Mouse (Mus musculus) lung, postnatal 10 days (tissue): ENCODE data around the gene Cobll1.

Experiments
- DNase-seq: peaks from one replicate; pipeline ENCODE4 v3.0.0; 2021

Cobll1 gene

DNA sequence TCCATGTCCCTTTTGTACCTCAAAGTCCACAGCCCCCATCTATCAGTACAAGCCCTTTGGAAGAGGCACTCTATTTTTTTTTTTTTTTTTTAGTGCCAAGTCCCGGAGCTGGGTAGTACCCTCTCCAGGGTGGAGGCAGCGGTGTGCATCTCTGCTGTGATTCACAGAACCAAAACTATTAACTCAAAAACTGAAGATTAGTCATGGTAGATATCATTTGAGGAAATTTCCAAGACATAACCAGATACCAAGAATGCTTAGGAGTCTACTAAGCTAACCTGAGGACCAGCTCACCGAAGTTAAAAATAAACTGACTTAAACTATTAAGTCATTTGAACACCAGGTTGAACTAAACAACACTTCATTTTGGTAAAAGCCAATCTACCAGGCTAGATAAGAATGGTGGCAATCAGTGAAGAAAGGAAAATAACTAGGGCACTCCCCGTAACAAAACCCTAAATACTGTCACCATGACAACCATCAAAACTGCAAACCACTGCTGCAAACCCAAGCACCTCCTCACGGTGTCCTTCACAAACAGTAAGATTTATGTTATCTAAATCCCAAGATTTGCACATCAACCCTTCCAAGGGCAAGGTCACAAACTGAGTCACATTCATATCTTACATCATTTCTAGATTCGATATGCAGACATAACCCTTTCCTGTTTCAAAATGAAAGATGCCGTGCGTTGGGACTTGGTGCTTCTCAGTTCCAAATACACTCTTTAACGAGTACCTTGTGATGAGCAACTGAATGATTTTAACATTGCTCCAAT lies 43.8 kb downstream of the Cobll1 start:
- DNase-seq, result no peak

DNA sequence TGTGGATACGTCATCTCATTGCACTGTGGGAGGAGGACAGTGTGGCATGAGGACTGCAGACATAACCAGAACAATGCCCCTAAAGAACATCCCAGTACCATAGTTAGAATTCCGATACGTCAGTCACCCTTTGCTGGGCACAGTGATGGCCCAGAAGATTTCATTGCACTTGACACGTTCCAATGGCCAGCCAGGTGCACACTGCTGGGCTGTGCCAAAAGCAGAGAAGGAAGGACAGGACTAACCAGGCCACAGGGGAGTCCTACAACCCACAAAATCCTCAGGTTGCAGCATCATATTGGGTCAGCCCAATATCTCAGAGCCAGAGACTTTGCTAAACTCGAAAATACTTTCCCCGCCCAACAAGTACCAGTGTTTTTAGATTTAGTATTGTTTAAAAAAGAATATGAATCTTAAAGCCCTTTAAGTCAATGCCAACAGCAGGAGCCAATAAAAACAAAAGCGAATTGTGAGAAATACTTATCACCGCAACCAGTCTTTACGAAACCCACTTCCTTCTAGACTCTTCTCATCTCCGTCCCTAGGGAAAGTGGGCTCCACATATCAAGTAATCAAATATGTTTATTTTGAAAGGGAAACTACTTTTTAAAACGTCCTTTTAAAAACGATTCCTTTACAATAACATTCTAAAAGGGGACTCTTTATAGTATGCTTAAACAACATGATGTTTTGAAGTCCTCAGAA lies 46.0 kb downstream of the Cobll1 start:
- DNase-seq, result no peak

GRCm38 (mm10) chr2:65191398-65191797 lies 47.8 kb downstream of the Cobll1 start:
- DNase-seq, result peak; percentile 9

- DNase-seq, result peak; percentile 43
Observed at GRCm38 (mm10) chr2:65189346-65189745, 49.9 kb downstream of the Cobll1 start.

DNA sequence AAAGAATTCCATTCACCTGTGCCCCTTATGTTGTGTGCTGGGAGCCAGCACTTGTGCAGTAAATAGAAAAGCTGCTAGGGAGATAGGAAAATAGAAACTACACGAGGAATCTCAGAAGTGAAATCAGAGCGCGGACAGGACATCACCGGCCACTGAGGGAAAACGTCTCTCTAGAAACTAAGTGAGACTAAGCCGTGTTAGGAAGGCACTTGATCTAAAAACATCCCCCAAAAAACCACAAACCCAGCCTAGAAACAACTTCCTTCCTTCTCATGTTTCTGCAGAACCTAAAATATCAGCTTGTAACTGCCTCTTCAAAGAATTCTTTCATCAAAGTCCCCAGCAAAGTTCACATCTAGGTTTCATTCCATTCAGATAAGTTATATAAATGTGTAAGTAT lies 50.6 kb downstream of the Cobll1 start:
- DNase-seq, result no peak

GRCm38 (mm10) chr2:65187652-65188051 lies 51.6 kb downstream of the Cobll1 start:
- DNase-seq, result no peak

DNA sequence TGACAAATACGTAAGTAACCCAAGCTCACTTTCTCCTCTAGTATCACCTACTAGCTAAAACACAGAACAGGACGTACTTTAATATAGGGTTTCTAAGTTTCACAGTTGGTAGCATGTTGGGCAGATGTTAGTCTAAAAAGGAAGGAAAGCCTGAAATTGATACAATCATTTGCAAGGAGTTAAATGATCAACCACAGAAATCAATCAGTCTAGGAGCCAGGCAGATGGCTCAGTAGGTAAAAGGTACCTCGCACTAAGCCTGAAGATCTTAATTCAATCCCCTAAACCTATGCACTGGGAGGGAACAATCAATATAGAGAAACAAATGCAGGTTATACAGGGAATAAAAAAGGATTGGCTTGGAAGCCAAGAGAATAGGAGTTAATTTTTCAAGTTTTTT lies 52.0 kb downstream of the Cobll1 start:
- no peak for DNase-seq

GRCm38 (mm10) chr2:65182747-65183146 lies 56.5 kb downstream of the Cobll1 start:
- DNase-seq, result no peak

DNA sequence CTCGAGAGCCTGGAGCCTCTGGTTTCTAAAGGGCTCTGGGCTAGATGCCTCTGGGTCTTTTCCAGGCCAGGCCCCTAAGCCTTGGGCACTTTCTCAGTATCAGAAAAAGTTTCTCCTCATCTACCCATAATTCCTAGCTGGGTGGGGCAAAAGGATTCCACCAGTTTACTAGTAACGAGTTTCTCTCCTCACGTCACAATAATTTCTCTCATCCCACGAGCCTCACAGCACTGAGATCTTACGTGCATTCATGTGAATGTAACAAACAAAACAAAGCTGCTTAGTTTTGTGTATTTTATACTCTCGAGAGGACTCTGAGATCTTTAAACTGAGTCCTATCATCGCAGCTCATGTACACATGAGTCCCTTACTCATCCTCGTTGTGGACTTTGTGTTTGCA lies 57.5 kb downstream of the Cobll1 start:
- DNase-seq, result no peak

- DNase-seq, result peak; percentile 11
Observed at GRCm38 (mm10) chr2:65181066-65181716, 58.0 kb downstream of the Cobll1 start.

- no peak for DNase-seq
Observed at GRCm38 (mm10) chr2:65175645-65176044, 63.6 kb downstream of the Cobll1 start.

DNA sequence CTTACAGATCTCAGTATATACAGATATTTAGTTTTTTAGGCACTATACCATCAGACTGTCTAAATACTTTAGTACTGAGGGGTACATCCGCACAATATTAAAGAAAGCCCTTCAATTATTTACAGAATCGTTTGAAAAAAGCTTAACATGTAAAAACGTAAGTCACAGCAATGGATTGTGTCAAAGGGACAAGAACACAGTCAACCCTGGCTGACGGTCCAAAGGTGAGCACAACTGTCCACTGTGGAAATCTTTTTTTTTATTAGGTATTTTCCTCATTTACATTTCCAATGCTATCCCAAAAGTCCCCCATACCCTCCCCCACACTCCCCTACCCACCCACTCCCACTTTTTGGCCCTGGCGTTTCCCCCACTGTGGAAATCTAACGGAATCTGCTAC lies 67.1 kb downstream of the Cobll1 start:
- DNase-seq, result no peak

- no peak for DNase-seq
Observed at GRCm38 (mm10) chr2:65171516-65171915, 67.7 kb downstream of the Cobll1 start.

GRCm38 (mm10) chr2:65170693-65171456 lies 68.3 kb downstream of the Cobll1 start:
- no peak for DNase-seq

DNA sequence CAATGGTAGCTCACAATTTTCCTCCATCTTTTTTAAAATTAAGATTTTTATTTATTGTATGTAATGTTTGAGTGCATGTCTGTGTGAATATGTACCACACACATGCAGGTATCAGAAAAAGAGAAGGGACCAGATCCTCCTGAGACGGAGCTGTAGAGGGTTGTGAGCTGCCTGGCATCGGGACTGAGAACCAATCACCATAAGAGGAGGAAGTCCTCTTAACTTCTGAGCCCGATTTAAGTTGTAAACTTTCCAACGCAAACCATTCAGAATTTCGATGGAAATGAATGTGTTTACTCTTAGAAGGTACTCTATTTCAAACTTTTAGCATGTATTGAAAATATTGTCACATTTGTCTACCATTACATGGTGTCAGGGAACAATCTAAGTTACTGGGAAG lies 68.9 kb downstream of the Cobll1 start:
- DNase-seq, result no peak

GRCm38 (mm10) chr2:65163990-65164389 lies 75.2 kb downstream of the Cobll1 start:
- DNase-seq, result no peak

DNA sequence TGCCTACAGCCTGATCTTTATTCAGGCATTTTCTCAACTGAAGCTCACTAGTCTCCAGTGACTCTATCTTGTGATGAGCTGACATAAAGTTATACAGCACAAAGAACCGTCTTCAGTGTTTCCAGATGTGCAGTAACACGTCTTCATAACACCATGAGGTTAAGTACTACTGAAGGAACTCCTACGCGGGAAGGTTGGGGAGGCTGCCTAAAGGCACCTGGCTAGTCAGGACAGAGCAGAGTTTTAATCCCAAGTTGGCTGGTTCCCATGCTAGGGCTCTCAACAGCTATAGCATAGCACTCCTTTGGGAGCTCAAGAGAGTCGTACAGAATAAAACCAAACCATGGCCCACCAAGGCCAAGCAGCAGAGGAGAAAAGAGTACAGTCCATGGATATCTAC lies 76.6 kb downstream of the Cobll1 start:
- DNase-seq, result no peak

DNA sequence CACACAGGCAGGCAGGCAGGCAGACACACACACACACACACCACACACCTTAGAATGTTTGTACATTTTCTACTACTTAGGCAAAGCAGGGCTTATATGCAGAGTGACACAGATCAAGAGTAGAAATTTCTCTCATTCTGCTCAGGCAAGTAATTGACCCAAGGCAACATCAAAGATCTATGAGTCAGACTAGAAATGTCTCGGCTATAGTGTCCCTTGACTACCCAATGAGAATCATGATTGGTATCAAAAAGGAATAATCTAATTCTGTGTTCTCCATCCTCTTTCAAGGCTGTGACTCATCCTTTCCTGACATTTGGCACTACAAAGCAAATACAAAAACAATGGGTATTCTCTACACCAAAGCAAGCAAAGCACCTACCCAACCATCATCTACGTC lies 77.5 kb downstream of the Cobll1 start:
- no peak for DNase-seq

GRCm38 (mm10) chr2:65157981-65158651 lies 81.1 kb downstream of the Cobll1 start:
- DNase-seq, result no peak

- DNase-seq, result no peak
Observed at GRCm38 (mm10) chr2:65157325-65157724, 81.9 kb downstream of the Cobll1 start.

DNA sequence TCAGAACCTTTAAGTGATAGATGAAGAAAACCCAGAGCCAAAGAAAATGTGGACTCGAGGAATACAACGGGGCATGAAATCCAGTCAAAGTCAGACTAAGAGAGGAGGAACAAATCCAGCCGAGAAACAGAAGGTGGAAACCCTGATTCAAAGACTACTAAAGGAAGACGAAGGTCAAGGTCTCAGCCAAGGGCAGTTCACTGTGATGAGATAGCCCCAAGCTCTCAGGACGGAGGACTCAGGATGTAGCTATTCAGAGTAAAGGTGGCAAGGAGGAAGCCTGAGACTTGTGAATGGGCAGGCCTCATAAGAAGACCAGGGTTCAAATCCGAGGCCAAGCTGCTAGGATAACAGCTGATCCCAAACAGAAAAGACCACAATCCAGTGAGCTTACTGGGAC lies 90.3 kb downstream of the Cobll1 start:
- no peak for DNase-seq

DNA sequence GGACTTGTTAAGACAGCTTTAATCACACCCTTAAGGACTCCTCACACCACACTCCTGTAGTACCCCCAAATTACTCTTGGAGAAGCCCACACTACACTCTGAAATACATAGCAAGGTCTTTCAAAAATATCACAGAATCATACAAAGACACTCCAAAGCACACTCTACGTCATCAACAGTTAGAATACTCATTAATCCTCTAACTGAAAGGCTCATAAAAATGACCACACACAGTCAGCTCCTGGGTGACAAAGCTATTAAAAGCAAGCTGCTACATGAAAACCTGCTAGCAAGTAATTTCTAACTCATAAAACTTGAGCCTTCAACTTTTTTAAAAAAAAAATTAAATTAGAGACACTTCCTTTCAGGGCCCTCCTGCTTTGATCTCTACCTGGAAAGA lies 91.8 kb downstream of the Cobll1 start:
- no peak for DNase-seq
